In genomic region chr10:20204696-20205431, GRCm38 (mm10) we compare ENCODE assay signal across 10 mouse cellular contexts. TPM values are rescaled to one million over a fixed set of nuclear protein-coding genes. Genes with fewer than 3 reads are reported as not detected.
DNase-seq lines count a peak whose midpoint lies in the region; ATAC-seq lines count a peak whose summit lies in the region.
"Had no signal": no experiment of that assay in that cellular context is flagged by ENCODE, and none has a peak within 500 bp of the region (broad histone marks: within the 10 kb centered on the region; RNA-seq: fewer than 3 reads in every experiment).

No protein-coding gene starts in this region.

- no peak overlapping the region for H3K9ac ChIP-seq in heart, embryonic 16.5 days (ENCODE audit: low read length)
- H3K9ac ChIP-seq: limb, embryonic 15.5 days had no signal

- H3K36me3 ChIP-seq in heart, embryonic 16.5 days (ENCODE audit: control insufficient read depth, insufficient read depth), result no peaks in the 10 kb centered on the region
- H3K36me3 ChIP-seq: limb, embryonic 15.5 days had no signal

- H3K4me3 ChIP-seq in heart, embryonic 16.5 days (ENCODE audit: low read length), result no peak overlapping the region
- H3K4me3 ChIP-seq: limb, embryonic 15.5 days had no signal

- H3K4me1 ChIP-seq in heart, embryonic 16.5 days (ENCODE audit: control insufficient read depth, insufficient read depth, low read length), result no peaks in the 10 kb centered on the region

- WGBS in heart, embryonic 16.5 days, result 54% methylated on average over 20 of the region's 20 CpGs

- H3K27ac ChIP-seq in heart, embryonic 16.5 days (ENCODE audit: low read length), result no peak overlapping the region
- H3K27ac ChIP-seq: limb, embryonic 15.5 days had no signal

- peak overlapping the region; percentile 7; the same call in 1 of the 2 replicates for H3K4me2 ChIP-seq in heart, embryonic 16.5 days (ENCODE audit: low read depth, low read length)
- H3K4me2 ChIP-seq: limb, embryonic 15.5 days had no signal

- H3K27me3 ChIP-seq in heart, embryonic 16.5 days (ENCODE audit: control insufficient read depth, insufficient read depth, low read length), result no peaks in the 10 kb centered on the region
- H3K27me3 ChIP-seq: limb, embryonic 15.5 days had no signal

- H3K9me3 ChIP-seq in heart, embryonic 16.5 days (replicated peaks; ENCODE audit: control insufficient read depth, low read length), result no peaks in the 10 kb centered on the region
- H3K9me3 ChIP-seq: limb, embryonic 15.5 days had no signal

- DNase-seq in heart, adult 8-10 months (ENCODE audit: low spot score), result no peak
- DNase-seq in kidney, adult 9 months, result peak; percentile 81
- no peak for DNase-seq in urinary bladder, postnatal 14 days (ENCODE audit: low spot score)
- no peak for DNase-seq in lung, postnatal 14 days
- DNase-seq in right cerebral cortex, postnatal 4 days, result no peak
- DNase-seq: heart, adult 18-20 months had no signal

- ATAC-seq in heart, embryonic 16.5 days (replicated peaks; ENCODE audit: extremely low read depth, insufficient read depth, low FRiP score), result no peak
- ATAC-seq in common myeloid progenitor, adult 5-6 weeks (replicated peaks; ENCODE audit: low read depth, poor library complexity, severe bottlenecking), result peak; percentile 73
- ATAC-seq in neutrophil, adult 5-6 weeks (ENCODE audit: extremely low read depth, insufficient number of reproducible peaks, low FRiP score, poor library complexity, severe bottlenecking), result peak; percentile 45; the same call in 1 of the 2 replicates

RNA-seq across cellular contexts. Expression of gene Map7, which starts 56.6 kb away (rescaled TPM):
- polyA plus RNA-seq in heart, embryonic 16.5 days (2015; fragmentation: Nextera tagmentation; extraction: Ambion mirVana), result 7.6 and 7.8 TPM in 2 replicates
- total RNA-seq in heart, adult 8-10 months (2022), result 10 to 100 TPM; 13.7 to 20.4 (median 15.3) TPM
- 47.9 and 49.1 TPM in 2 replicates for total RNA-seq in common myeloid progenitor, adult 5-6 weeks (2017)
- 13.8 and 15.8 TPM in 2 replicates for total RNA-seq in neutrophil, adult 5-6 weeks (2017)
